23 mouse cellular contexts compared by ENCODE assay signal in genomic region chr10:118629360-118630040, GRCm38 (mm10).
DNase-seq lines count a peak whose midpoint lies in the region; ATAC-seq lines count a peak whose summit lies in the region.
"Had no signal": no experiment of that assay in that cellular context is flagged by ENCODE, and none has a peak within 500 bp of the region (broad histone marks: within the 10 kb centered on the region; RNA-seq: fewer than 3 reads in every experiment).

No protein-coding gene starts in this region.

- H3K9me3 ChIP-seq in kidney, embryonic 14.5 days (ENCODE audit: control insufficient read depth, low read length) = no peaks in the 10 kb centered on the region
- H3K9me3 ChIP-seq in kidney, embryonic 15.5 days (replicated peaks) = no peaks in the 10 kb centered on the region
- no peaks in the 10 kb centered on the region for H3K9me3 ChIP-seq in hindbrain, embryonic 16.5 days (ENCODE audit: control insufficient read depth, low read length)
- no peaks in the 10 kb centered on the region for H3K9me3 ChIP-seq in forebrain, embryonic 13.5 days (replicated peaks)
- H3K9me3 ChIP-seq: embryonic facial prominence, embryonic 15.5 days; hindbrain, embryonic 12.5 days had no signal

- no peak overlapping the region for H3K27ac ChIP-seq in kidney, embryonic 14.5 days (ENCODE audit: low read depth, low read length)
- peak overlapping the region; percentile 56; the same call in 1 of the 2 replicates for H3K27ac ChIP-seq in kidney, embryonic 15.5 days
- H3K27ac ChIP-seq in hindbrain, embryonic 16.5 days (ENCODE audit: low read depth, low read length) = no peak overlapping the region
- no peak overlapping the region for H3K27ac ChIP-seq in forebrain, embryonic 13.5 days
- H3K27ac ChIP-seq: embryonic facial prominence, embryonic 15.5 days; gastrocnemius, adult 2 months; hindbrain, embryonic 12.5 days; hindbrain, postnatal 0 days had no signal

- no peak overlapping the region for H3K9ac ChIP-seq in kidney, embryonic 14.5 days (ENCODE audit: low read depth, low read length)
- no peak overlapping the region for H3K9ac ChIP-seq in kidney, embryonic 15.5 days
- no peak overlapping the region for H3K9ac ChIP-seq in hindbrain, embryonic 16.5 days (ENCODE audit: low read depth, low read length)
- H3K9ac ChIP-seq in forebrain, embryonic 13.5 days = no peak overlapping the region
- H3K9ac ChIP-seq: embryonic facial prominence, embryonic 15.5 days; hindbrain, embryonic 12.5 days had no signal

- no peak overlapping the region for H3K4me2 ChIP-seq in kidney, embryonic 14.5 days (replicated peaks; ENCODE audit: low read depth, low read length)
- no peak overlapping the region for H3K4me2 ChIP-seq in kidney, embryonic 15.5 days
- no peak overlapping the region for H3K4me2 ChIP-seq in hindbrain, embryonic 16.5 days (ENCODE audit: low read length)
- H3K4me2 ChIP-seq in forebrain, embryonic 13.5 days = no peak overlapping the region
- H3K4me2 ChIP-seq: embryonic facial prominence, embryonic 15.5 days; hindbrain, embryonic 12.5 days had no signal

- DNase-seq in kidney, adult 11 months = peak; percentile 79
- DNase-seq in kidney, postnatal 14 days = peak; percentile 68
- no peak for DNase-seq in liver
- DNase-seq: adrenal gland, adult 8-10 months; cerebellum, adult 11 months; cerebellum, adult 8-10 months; cerebellum, postnatal 14 days; embryo, embryonic 11 days; gastrocnemius, adult 2 months; gastrocnemius, postnatal 25 days; heart, postnatal 10 days; heart, postnatal 4 days had no signal

- no peak; the same call in 1 of the 2 replicates for ATAC-seq in kidney, embryonic 14.5 days (ENCODE audit: low FRiP score, low TSS enrichment)
- ATAC-seq in kidney, embryonic 15.5 days (replicated peaks; ENCODE audit: low FRiP score) = peak; percentile 91
- ATAC-seq in hindbrain, embryonic 16.5 days = no peak
- ATAC-seq in forebrain, embryonic 13.5 days = no peak
- ATAC-seq: forebrain, embryonic 16.5 days; hindbrain, postnatal 0 days; Patski had no signal

- WGBS in kidney, embryonic 14.5 days = 83% methylated on average over 22 of the region's 22 CpGs
- 79% methylated on average over 22 of the region's 22 CpGs for WGBS in kidney, embryonic 15.5 days
- 93% methylated on average over 22 of the region's 22 CpGs for WGBS in hindbrain, embryonic 16.5 days
- 93% methylated on average over 22 of the region's 22 CpGs for whole genome bisulfite sequencing in forebrain, embryonic 13.5 days

- no peaks in the 10 kb centered on the region for H3K27me3 ChIP-seq in kidney, embryonic 14.5 days (ENCODE audit: control insufficient read depth, insufficient read depth, low read length)
- no peaks in the 10 kb centered on the region for H3K27me3 ChIP-seq in kidney, embryonic 15.5 days
- H3K27me3 ChIP-seq in hindbrain, embryonic 16.5 days (replicated peaks; ENCODE audit: control insufficient read depth, insufficient read depth, low read length) = no peaks in the 10 kb centered on the region
- no peaks in the 10 kb centered on the region for H3K27me3 ChIP-seq in forebrain, embryonic 13.5 days
- H3K27me3 ChIP-seq: CH12.LX; embryonic facial prominence, embryonic 15.5 days; hindbrain, embryonic 12.5 days; Patski had no signal

- H3K4me3 ChIP-seq in kidney, embryonic 14.5 days (ENCODE audit: low read length) = no peak overlapping the region
- H3K4me3 ChIP-seq in kidney, embryonic 15.5 days (replicated peaks) = no peak overlapping the region
- no peak overlapping the region for H3K4me3 ChIP-seq in hindbrain, embryonic 16.5 days (ENCODE audit: low read length)
- no peak overlapping the region for H3K4me3 ChIP-seq in forebrain, embryonic 13.5 days
- H3K4me3 ChIP-seq: embryonic facial prominence, embryonic 15.5 days; erythroblast, embryonic 14.5 days; gastrocnemius, adult 2 months; hindbrain, embryonic 12.5 days had no signal

- H3K36me3 ChIP-seq in kidney, embryonic 14.5 days (ENCODE audit: control insufficient read depth, insufficient read depth, low read length) = no peaks in the 10 kb centered on the region
- H3K36me3 ChIP-seq in kidney, embryonic 15.5 days = no peaks in the 10 kb centered on the region
- no peaks in the 10 kb centered on the region for H3K36me3 ChIP-seq in hindbrain, embryonic 16.5 days (ENCODE audit: control insufficient read depth, insufficient read depth, low read length)
- no peaks in the 10 kb centered on the region for H3K36me3 ChIP-seq in forebrain, embryonic 13.5 days (ENCODE audit: poor library complexity, severe bottlenecking)
- H3K36me3 ChIP-seq: embryonic facial prominence, embryonic 15.5 days; hindbrain, embryonic 12.5 days had no signal

- H3K4me1 ChIP-seq in kidney, embryonic 14.5 days (ENCODE audit: control insufficient read depth, insufficient read depth, low read length) = 0 out of 2 replicates have a peak, but pooled peaks cover 4% of the 10 kb centered on the region
- H3K4me1 ChIP-seq in kidney, embryonic 15.5 days = 0 out of 2 replicates have a peak, but pooled peaks cover 3% of the 10 kb centered on the region
- H3K4me1 ChIP-seq in hindbrain, embryonic 16.5 days (ENCODE audit: control insufficient read depth, insufficient read depth, low read depth, low read length) = no peaks in the 10 kb centered on the region
- no peaks in the 10 kb centered on the region for H3K4me1 ChIP-seq in forebrain, embryonic 13.5 days
- H3K4me1 ChIP-seq: embryonic facial prominence, embryonic 15.5 days; hindbrain, embryonic 12.5 days had no signal
